Mouse (Mus musculus) cerebellum, adult 2 months (tissue): ENCODE results near the gene Olfr695. TPM values are rescaled to one million over a fixed set of nuclear protein-coding genes. Genes with fewer than 3 reads are reported as not detected.
"Not testable (repeated sequence)": the region's sequence is repeated elsewhere in the genome, so short reads cannot be mapped to it uniquely, and the experiment has no call there.

Experiments used
- DNase-seq, 2 experiments: peaks; one replicate each; pipeline ENCODE4 v3.0.0; 2021
- H3K27ac ChIP-seq: fragments of 200-500 bp; 2 replicates; pipeline ENCODE4 v1.5.1; 2012; ENCODE audit warnings: low read length, control low read depth, inconsistent platforms; ENCODE audit not compliant: insufficient read depth
- H3K27me3 ChIP-seq: fragments of 200-500 bp; 2 replicates; pipeline ENCODE4 v1.6.1; 2012; ENCODE audit warnings: inconsistent platforms, mild to moderate bottlenecking, low read length, moderate library complexity; ENCODE audit not compliant: control insufficient read depth, insufficient read depth
- H3K4me1 ChIP-seq: fragments of 200-500 bp; 2 replicates; pipeline ENCODE4 v1.6.1; 2011; ENCODE audit warnings: low read length; ENCODE audit not compliant: control insufficient read depth, insufficient read depth
- H3K4me3 ChIP-seq: fragments of 200-500 bp; replicated peaks from 2 replicates; pipeline ENCODE3; 2011; ENCODE audit warnings: mild to moderate bottlenecking, low read depth, low read length, control low read depth; ENCODE audit not compliant: insufficient read depth
- CTCF ChIP-seq: fragments of 200-500 bp; IDR thresholded peaks from 2 replicates; pipeline ENCODE4 v1.5.1; 2011; ENCODE audit warnings: low read depth, mild to moderate bottlenecking, control low read depth, low read length, moderate library complexity, borderline replicate concordance; ENCODE audit not compliant: insufficient read depth
- POLR2A ChIP-seq: fragments of 200-500 bp; IDR thresholded peaks from 2 replicates; pipeline ENCODE4 v1.6.1; 2011; ENCODE audit warnings: low read length, control low read depth, borderline replicate concordance; ENCODE audit not compliant: insufficient read depth
- WGBS: fragments of 180-500 bp; shearing (Covaris S2); methylation state at CpG from one replicate; pipeline ENCODE4 v1.1.7; 2018; 5-methylcytosine and 5-hydroxymethylcytosine counted together
- polyA plus RNA-seq: library from polyadenylated mRNA; depleted of rRNA; stranded (reverse); fragments of >200 nt; gene quantifications from 2 replicates; pipeline ENCODE4 v1.2.3, GENCODE M21; 2012; rRNA removed

Gene Olfr695
- not detected in 2 replicates for polyA plus RNA-seq

DNA sequence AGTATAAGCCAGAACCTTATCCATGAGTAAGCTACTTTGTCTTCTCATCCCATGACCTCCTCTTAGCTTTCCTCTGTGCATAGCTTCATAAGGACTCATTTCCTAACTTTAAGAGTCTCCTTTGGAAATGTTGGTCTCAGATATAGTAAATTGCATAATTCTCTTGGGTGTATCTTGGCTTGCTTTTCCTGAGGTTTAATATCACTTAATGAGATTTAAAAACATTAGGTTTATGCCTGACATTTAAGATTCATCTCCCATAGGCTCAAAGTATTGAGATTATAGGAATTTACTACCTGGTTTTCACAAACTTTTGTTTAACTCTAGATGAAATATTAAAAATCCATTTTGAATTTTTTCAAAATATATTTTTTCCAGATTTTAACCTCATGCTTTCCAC lies at the start of gene Olfr695:
Olfr695 (minus strand) TSS at position 101 of the 400 bp plus-strand sequence.
- no peak for DNase-seq
- Histone ChIP-seq H3K4me1 (no peaks in the 10 kb centered on the region), H3K27me3 (no peaks in the 10 kb centered on the region), H3K27ac (no peak within 1 kb of the TSS), H3K4me3 (no peak within 1 kb of the TSS)
- TF ChIP-seq CTCF (no peak), POLR2A (no peak)

DNA sequence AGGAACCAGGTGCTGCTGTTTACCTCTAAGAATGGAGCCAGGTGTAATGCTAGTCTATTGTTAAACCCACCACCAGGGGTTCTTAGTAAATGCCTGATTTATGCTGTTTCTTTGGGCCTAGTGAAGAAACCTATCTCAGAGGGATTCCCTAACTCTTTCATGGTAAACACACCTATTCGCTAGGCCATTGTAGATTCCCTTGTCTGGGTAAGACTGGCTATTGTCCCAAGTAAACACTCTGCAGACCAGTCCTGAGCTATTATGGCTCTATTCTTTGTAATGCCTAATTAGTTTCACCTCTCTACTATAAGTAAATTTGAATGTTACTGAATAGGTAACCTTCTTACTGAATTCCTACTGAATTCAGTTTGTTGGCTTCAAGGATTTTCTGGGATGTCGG lies 44.8 kb upstream of the Olfr695 start:
- WGBS: 93% methylated on average over 2 of the region's 2 CpGs
- not testable (repeated sequence) for DNase-seq, H3K27ac ChIP-seq, H3K4me3 ChIP-seq, H3K4me1 ChIP-seq, H3K27me3 ChIP-seq

GRCm38 (mm10) chr7:106758800-106759199 lies 42.6 kb upstream of the Olfr695 start:
- no peaks in the 10 kb centered on the region for H3K4me1 ChIP-seq
- TF ChIP-seq CTCF (no peak), POLR2A (no peak)
- WGBS: 85% methylated on average over 2 of the region's 2 CpGs
- H3K27me3 ChIP-seq: no peaks in the 10 kb centered on the region
- DNase-seq: no peak
- H3K27ac ChIP-seq: no peak overlapping the region
- H3K4me3 ChIP-seq: no peak overlapping the region

DNA sequence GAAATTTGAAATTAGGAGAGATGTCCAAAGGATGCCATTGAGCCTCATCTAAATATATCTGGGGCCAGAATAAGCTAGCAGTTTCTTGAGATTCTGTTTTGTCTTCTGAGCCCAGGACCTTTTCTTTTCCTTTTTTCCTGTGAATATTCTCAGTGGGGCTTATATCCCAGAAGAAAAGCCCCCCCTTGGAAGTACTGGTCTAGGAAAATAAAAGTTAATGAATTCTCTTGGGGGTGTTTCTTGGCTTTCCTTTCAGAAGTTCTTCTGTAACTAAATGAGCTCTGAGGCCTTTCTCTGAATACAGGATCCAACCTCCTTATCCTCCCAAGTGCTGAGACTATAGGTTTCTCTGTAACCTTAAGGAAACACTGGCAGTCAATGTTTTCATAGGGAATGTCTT lies 39.1 kb upstream of the Olfr695 start, which contains the start of gene Olfr698:
Olfr698 (minus strand) TSS at position 101 of the 400 bp plus-strand sequence.
- no peak within 1 kb of the TSS for H3K27ac ChIP-seq
- TF ChIP-seq CTCF: no peak
- no peak for TF ChIP-seq POLR2A
- H3K27me3 ChIP-seq: no peaks in the 10 kb centered on the region
- no peaks in the 10 kb centered on the region for H3K4me1 ChIP-seq
- no peak for DNase-seq
- H3K4me3 ChIP-seq: no peak within 1 kb of the TSS

DNA sequence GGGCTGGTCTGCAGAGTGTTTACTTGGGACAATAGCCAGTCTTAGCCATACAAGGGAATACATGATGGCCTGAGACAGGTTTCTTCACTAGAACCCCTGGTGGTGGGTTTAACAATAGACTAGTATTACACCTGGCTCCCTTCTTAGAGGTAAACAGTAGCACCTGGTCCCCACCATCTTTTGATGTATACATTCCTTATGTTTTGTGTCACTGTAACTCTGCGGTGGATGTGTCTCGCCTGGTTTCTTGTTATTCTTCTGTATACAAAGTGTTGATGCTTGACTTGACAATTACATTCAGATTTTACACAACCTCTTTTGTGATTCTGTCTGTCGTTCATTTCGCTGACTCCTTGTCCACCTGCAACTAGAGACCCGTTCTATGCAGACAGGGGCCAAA lies 29.6 kb upstream of the Olfr695 start:
- TF ChIP-seq CTCF (no peak), POLR2A (no peak)
- no peak overlapping the region for H3K4me3 ChIP-seq
- DNase-seq: no peak
- no peaks in the 10 kb centered on the region for H3K27me3 ChIP-seq
- WGBS: 80% methylated on average over 5 of the region's 5 CpGs
- no peak overlapping the region for H3K27ac ChIP-seq
- no peaks in the 10 kb centered on the region for H3K4me1 ChIP-seq

DNA sequence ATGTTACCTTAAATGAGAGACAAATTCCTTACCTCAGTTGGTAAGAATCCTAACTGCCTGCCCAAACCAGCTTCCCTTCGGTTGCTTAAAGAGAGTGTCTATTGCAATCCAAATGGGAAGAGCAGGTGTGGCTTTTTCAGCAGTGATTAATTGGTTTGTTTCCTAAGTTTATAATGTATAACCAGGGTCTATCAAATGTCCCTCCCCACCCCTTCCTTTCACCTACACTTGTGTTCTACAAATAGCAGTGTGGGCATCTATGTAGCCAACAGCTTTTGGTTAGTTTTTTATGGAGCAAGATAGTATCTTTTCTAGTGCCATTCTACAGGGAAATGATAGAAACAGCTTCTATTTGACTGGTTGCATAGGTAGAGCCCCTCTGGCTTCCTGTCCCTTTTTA lies 26.1 kb upstream of the Olfr695 start, which contains the start of gene Olfr697:
Olfr697 (minus strand) TSS at position 101 of the 400 bp plus-strand sequence.
- Histone ChIP-seq H3K4me3 (no peak within 1 kb of the TSS), H3K4me1 (no peaks in the 10 kb centered on the region), H3K27ac (no peak within 1 kb of the TSS), H3K27me3 (no peaks in the 10 kb centered on the region)
- no peak for DNase-seq
- TF ChIP-seq CTCF (no peak), POLR2A (no peak)
- WGBS: 76% methylated on average over 1 of the region's 1 CpGs

DNA sequence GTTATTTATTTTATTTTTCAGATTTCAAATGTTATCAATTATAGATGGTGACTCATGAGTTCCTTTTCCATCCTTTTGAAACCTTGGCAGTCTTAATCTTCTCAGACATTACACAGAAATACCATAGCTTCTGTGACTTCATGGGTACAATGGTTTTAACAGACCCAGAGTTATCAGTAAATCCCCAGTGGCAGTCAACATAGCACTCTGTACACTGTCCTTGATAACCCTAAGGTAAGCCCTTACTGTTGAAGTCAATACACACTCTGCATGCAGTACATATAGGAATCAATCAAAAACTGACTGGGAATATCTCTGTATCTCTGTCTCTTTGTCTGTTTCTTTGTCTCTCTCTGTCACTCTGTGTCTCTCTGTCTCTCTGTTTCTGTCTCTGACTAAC lies 20.8 kb upstream of the Olfr695 start:
- no peak for DNase-seq
- no peaks in the 10 kb centered on the region for H3K4me1 ChIP-seq
- H3K4me3 ChIP-seq: no peak overlapping the region
- no peak overlapping the region for H3K27ac ChIP-seq
- TF ChIP-seq CTCF: no peak
- TF ChIP-seq POLR2A: no peak
- no peaks in the 10 kb centered on the region for H3K27me3 ChIP-seq

GRCm38 (mm10) chr7:106733717-106734116 lies 17.5 kb upstream of the Olfr695 start:
- 76% methylated on average over 2 of the region's 2 CpGs for WGBS
- no peaks in the 10 kb centered on the region for H3K27me3 ChIP-seq
- no peak for DNase-seq
- TF ChIP-seq POLR2A (no peak), CTCF (no peak)
- no peak overlapping the region for H3K4me3 ChIP-seq
- no peaks in the 10 kb centered on the region for H3K4me1 ChIP-seq
- H3K27ac ChIP-seq: no peak overlapping the region

DNA sequence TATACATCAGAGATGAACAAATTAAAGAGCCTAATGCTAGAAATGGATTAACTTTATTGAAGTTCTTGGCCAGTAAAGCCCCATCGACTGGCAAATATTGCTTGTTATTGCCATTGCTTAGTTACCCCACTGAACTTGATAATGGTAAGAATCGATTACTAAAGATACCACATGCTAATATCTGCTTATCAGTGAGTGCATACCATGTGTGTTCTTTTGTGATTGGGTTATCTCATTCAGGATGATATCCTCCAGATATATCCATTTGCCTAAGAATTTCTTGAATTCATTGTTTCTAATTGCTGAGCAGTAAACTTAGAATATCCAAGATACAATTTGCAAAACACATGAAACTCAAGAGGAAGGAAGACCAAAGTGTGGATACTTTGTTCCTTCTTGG lies 9.5 kb upstream of the Olfr695 start:
- H3K4me3 ChIP-seq, DNase-seq, H3K27me3 ChIP-seq, H3K4me1 ChIP-seq, H3K27ac ChIP-seq: not testable (repeated sequence)
- 82% methylated on average over 2 of the region's 2 CpGs for WGBS
